Mouse (Mus musculus) heart, adult 2 months (tissue): ENCODE data around the gene Snrnp25. TPM values are rescaled to one million over a fixed set of nuclear protein-coding genes. Genes with fewer than 3 reads are reported as not detected.

ENCODE experiments used
- DNase-seq, 2 experiments: peaks; one replicate each; pipeline ENCODE4 v3.0.0; 2021
- H3K27ac ChIP-seq: fragments of 200-600 bp; 2 replicates; pipeline ENCODE4 v1.8.1; 2022
- H3K27me3 ChIP-seq: fragments of 200-500 bp; 2 replicates; pipeline ENCODE4 v1.6.1; 2012; ENCODE audit warnings: mild to moderate bottlenecking, low read length, inconsistent platforms, mixed read lengths; ENCODE audit not compliant: control insufficient read depth, insufficient read depth
- H3K36me3 ChIP-seq: fragments of 200-500 bp; 2 replicates; pipeline ENCODE4 v1.6.1; 2012; ENCODE audit warnings: low read length, inconsistent platforms; ENCODE audit not compliant: control insufficient read depth, insufficient read depth
- H3K4me1 ChIP-seq: fragments of 200-500 bp; 2 replicates; pipeline ENCODE4 v1.6.1; 2011; ENCODE audit warnings: low read length; ENCODE audit not compliant: control insufficient read depth, insufficient read depth
- H3K4me3 ChIP-seq: fragments of 200-600 bp; 2 replicates; pipeline ENCODE4 v1.8.1; 2022
- H3K79me2 ChIP-seq: fragments of 200-500 bp; replicated peaks from 2 replicates; pipeline ENCODE4 v1.6.1; 2012; ENCODE audit warnings: mild to moderate bottlenecking, inconsistent platforms, low read length, moderate library complexity, mixed read lengths; ENCODE audit not compliant: control insufficient read depth, insufficient read depth
- H3K9ac ChIP-seq: fragments of 200-500 bp; 2 replicates; pipeline ENCODE4 v1.6.1; 2012; ENCODE audit warnings: low read depth, mild to moderate bottlenecking, control low read depth, inconsistent platforms, low read length, mixed read lengths
- CTCF ChIP-seq: fragments of 200-600 bp; IDR thresholded peaks from 2 replicates; pipeline ENCODE4 v1.8.1; 2022; ENCODE audit warnings: antibody characterized with exemption, mild to moderate bottlenecking, moderate library complexity
- EP300 ChIP-seq: fragments of 200-500 bp; IDR thresholded peaks from 2 replicates; pipeline ENCODE4 v1.6.1; 2011; ENCODE audit warnings: low read depth, low read length, control low read depth; ENCODE audit not compliant: insufficient read depth
- POLR2A ChIP-seq: fragments of 200-500 bp; IDR thresholded peaks from 2 replicates; pipeline ENCODE4 v1.6.1; 2011; ENCODE audit warnings: mild to moderate bottlenecking, low read depth, low read length, control low read depth; ENCODE audit not compliant: insufficient read depth
- WGBS: fragments of 180-500 bp; shearing (Covaris S2); methylation state at CpG from one replicate; pipeline ENCODE4 v1.1.7; 2018; 5-methylcytosine and 5-hydroxymethylcytosine counted together
- intact Hi-C: fragments of 180-260 bp; cut with DNase I; formaldehyde crosslinking; loops from one replicate; pipeline ENCODE4 v1.15.1; 2025
- polyA plus RNA-seq: library from polyadenylated mRNA; depleted of rRNA; stranded (reverse); fragments of >200 nt; gene quantifications from 2 replicates; pipeline ENCODE4 v1.2.3, GENCODE M21; 2012
- total RNA-seq, 2 experiments: library from RNA; stranded (reverse); gene quantifications; 2 replicates each; pipeline ENCODE4 v1.2.3; 2021

Gene Snrnp25
- total and polyA plus RNA-seq, 3 experiments = 10.0 to 13.3 (median 11.8) TPM

DNA sequence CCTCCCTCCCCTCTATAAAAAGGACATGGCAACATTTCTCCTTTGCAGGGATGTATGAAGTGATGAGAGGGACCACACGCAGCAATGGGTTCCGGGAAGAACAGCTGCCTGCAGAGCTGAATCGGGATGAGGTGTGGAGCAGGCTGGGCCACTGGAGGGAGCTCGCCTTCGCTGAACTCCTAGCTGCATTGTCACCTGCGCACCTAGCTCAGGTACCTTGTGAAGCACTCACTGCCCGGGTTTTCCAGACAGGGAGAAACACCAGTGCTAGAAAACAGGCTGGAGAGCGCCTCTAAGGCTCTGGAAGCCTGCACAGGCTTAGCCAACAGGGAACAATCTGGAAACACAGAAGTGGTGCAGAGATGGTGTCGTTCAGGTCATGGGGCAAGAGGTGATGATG, 43.7 kb upstream of the Snrnp25 start:
- TF ChIP-seq POLR2A (no peak), CTCF (peak; percentile 25), EP300 (no peak)
- no peak overlapping the region for H3K9ac ChIP-seq
- H3K79me2 ChIP-seq = no peaks in the 10 kb centered on the region
- no peaks in the 10 kb centered on the region for H3K27me3 ChIP-seq
- no peaks in the 10 kb centered on the region for H3K36me3 ChIP-seq
- intact Hi-C loops = no loop called here
- 10% methylated on average over 9 of the region's 9 CpGs for WGBS
- no peaks in the 10 kb centered on the region for H3K4me1 ChIP-seq
- H3K4me3 ChIP-seq = no peak overlapping the region
- no peak for DNase-seq
- no peak overlapping the region for H3K27ac ChIP-seq

- Histone ChIP-seq H3K36me3 (no peaks in the 10 kb centered on the region), H3K4me1 (no peaks in the 10 kb centered on the region), H3K27ac (no peak overlapping the region), H3K79me2 (no peaks in the 10 kb centered on the region), H3K27me3 (no peaks in the 10 kb centered on the region), H3K4me3 (no peak overlapping the region), H3K9ac (no peak overlapping the region)
- peak; percentile 53 to 77 for DNase-seq
- WGBS = 13% methylated on average over 28 of the region's 28 CpGs
- TF ChIP-seq EP300 (0 out of 2 replicates have a peak, but pooled peaks have one; percentile 23), POLR2A (no peak)
- intact Hi-C loops = loop anchor here (1.0 to 2.0 kb wide), 2 partner anchors 162 to 487 kb away; partner anchors contain the start of gene Nsg2
Observed at GRCm38 (mm10) chr11:32161922-32162804, 43.1 kb upstream of the Snrnp25 start.

DNA sequence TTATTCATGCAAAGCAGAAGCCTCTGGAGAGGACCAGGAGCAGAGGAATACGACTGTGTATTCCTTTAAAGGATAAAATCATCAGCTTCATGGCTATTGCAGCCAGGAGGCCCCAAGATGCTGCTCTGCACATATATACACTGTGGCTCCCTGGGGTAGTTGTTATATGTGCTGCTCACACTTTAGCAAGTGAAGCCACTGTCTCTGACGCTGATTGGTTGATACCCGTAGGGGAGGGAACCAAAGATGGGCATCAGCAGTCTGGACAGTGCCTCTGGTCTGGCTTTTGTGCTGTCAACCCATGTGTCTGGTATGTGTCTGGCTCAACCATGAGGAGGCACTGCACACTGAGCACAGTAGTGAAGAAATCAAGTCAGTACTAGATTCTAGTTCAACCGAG, 38.5 kb upstream of the Snrnp25 start:
- no peak for DNase-seq
- H3K27ac ChIP-seq = no peak overlapping the region
- no peaks in the 10 kb centered on the region for H3K27me3 ChIP-seq
- H3K9ac ChIP-seq = no peak overlapping the region
- 54% methylated on average over 4 of the region's 4 CpGs for WGBS
- H3K79me2 ChIP-seq = no peaks in the 10 kb centered on the region
- no peaks in the 10 kb centered on the region for H3K4me1 ChIP-seq
- H3K4me3 ChIP-seq = no peak overlapping the region
- intact Hi-C loops = no loop called here
- no peaks in the 10 kb centered on the region for H3K36me3 ChIP-seq
- no peak for TF ChIP-seq POLR2A
- no peak for TF ChIP-seq EP300
- no peak for TF ChIP-seq CTCF

GRCm38 (mm10) chr11:32178506-32178905, 26.7 kb upstream of the Snrnp25 start:
- H3K36me3 ChIP-seq = no peaks in the 10 kb centered on the region
- H3K27ac ChIP-seq = no peak overlapping the region
- no peak overlapping the region for H3K4me3 ChIP-seq
- H3K79me2 ChIP-seq = no peaks in the 10 kb centered on the region
- DNase-seq = no peak
- H3K27me3 ChIP-seq = no peaks in the 10 kb centered on the region
- WGBS = 69% methylated on average over 1 of the region's 1 CpGs
- H3K4me1 ChIP-seq = no peaks in the 10 kb centered on the region
- intact Hi-C loops = no loop called here
- no peak for TF ChIP-seq POLR2A
- TF ChIP-seq CTCF = no peak
- TF ChIP-seq EP300 = no peak
- H3K9ac ChIP-seq = no peak overlapping the region

DNA sequence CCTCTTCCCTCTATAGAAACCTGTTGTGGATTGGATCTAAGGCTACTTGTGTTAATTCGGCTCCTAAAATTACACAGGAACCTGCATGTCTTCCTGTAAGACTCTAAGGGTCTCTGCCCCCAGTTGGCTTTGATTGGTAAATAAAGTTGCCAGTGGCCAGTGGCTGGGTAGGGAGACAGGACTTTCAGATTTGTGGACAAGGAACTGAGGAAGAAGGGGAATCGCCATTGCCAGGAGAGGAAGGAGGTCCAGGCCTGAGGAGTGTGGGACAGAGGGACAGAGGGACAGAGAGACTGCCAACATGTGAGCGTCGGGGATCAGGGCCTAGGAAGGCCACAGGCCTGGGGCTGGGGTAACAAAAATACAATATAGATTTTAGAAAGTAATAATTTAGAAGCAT, 24.0 kb upstream of the Snrnp25 start:
- no peaks in the 10 kb centered on the region for H3K36me3 ChIP-seq
- intact Hi-C loops = loop anchor here (10.0 kb wide), 1 partner anchor 144 kb away; no protein-coding TSS in a partner anchor
- no peak for TF ChIP-seq POLR2A
- TF ChIP-seq CTCF = no peak
- TF ChIP-seq EP300 = no peak
- no peaks in the 10 kb centered on the region for H3K27me3 ChIP-seq
- H3K4me3 ChIP-seq = no peak overlapping the region
- H3K27ac ChIP-seq = no peak overlapping the region
- 74% methylated on average over 4 of the region's 4 CpGs for WGBS
- DNase-seq = no peak
- H3K79me2 ChIP-seq = no peaks in the 10 kb centered on the region
- H3K9ac ChIP-seq = no peak overlapping the region
- H3K4me1 ChIP-seq = no peaks in the 10 kb centered on the region
